Mouse (Mus musculus): ENCODE results near the gene Arhgap25. TPM values are rescaled to one million over a fixed set of nuclear protein-coding genes. Genes with fewer than 3 reads are reported as not detected.
"Not testable (repeated sequence)": the region's sequence is repeated elsewhere in the genome, so short reads cannot be mapped to it uniquely, and the experiment has no call there.

Arhgap25 gene
- polyA plus RNA-seq (2015; fragmentation: Nextera tagmentation; extraction: Ambion mirVana), result 2.1 and 2.2 TPM in 2 replicates

DNA sequence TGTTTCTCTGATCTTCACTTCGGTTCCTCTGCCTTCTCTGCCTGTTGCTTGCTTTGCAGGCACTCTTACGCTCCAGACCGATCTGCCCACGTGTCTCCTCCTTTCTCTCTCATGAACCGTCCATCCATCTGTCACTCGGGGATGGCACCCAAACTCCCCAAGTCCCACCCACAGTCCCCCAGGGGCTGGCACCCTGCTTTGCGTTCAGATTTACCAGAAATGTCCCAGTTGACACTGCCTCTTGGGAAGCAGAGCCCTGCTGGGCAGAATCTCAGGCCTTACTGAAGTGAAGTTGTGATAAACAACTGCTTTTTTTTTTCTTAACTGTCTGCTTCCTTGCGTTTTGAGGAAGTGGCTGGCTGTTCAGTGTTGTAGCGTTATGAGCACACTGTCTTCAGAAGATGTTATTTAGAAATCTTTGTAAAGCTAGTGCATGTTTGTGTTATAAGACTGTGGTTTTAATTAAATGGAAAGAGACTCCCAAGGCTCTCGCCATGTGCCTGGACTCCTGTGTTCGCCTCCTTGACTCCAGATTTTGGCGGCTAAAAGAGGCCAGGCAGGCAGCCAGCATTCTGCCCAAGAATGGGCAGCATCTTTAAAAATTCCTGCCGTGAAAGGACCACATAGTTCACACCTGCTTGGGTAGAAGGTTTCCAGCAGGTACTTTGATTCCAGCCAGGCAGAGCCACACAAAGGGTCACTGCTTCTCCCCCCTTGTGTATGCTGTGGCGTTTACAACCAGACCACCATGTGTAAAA lies at the start of gene Arhgap25:
Gene Arhgap25, minus strand, starts transcription at position 307 of the 758 bp plus-strand sequence.
- Histone ChIP-seq H3K27ac (ENCODE audit: low read depth, low read length) (no peak within 1 kb of the TSS), H3K9me3 (ENCODE audit: control insufficient read depth, low read length) (no peaks in the 10 kb centered on the region), H3K9ac (ENCODE audit: low read depth, low read length) (no peak within 1 kb of the TSS), H3K36me3 (ENCODE audit: control insufficient read depth, insufficient read depth, low read length) (no peaks in the 10 kb centered on the region), H3K4me1 (ENCODE audit: control insufficient read depth, insufficient read depth, low read depth, low read length) (no peaks in the 10 kb centered on the region), H3K4me3 (ENCODE audit: low read length) (no peak within 1 kb of the TSS), H3K4me2 (ENCODE audit: low read length) (no peak within 1 kb of the TSS), H3K27me3 (replicated peaks; ENCODE audit: control insufficient read depth, insufficient read depth, low read length) (no peaks in the 10 kb centered on the region)
- 60% methylated on average over 14 of the region's 14 CpGs for WGBS
- ATAC-seq, result no peak

DNA sequence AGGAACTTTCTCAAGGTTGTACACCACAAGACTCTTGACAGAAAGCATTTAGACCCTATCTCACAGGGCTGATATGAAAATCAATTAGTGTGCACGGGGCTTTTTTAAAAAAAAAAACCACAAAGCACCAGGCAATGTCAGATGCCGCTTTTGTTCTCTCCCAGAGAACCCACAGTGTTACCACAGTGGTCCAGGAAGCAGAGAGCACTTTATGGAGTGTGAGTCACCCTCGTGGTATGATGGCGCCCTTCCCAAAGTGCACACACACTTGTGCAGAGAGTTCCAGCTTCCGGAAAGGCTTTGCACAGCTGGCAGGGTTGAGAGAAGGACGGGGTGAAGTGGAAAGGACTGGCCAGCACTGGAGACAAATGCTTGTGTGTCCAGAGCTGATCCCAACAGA lies 49.4 kb upstream of the Arhgap25 start:
- no peak overlapping the region for H3K4me3 ChIP-seq (ENCODE audit: low read length)
- no peak overlapping the region for H3K27ac ChIP-seq (ENCODE audit: low read depth, low read length)
- H3K4me2 ChIP-seq (ENCODE audit: low read length), result no peak overlapping the region
- ATAC-seq, result no peak
- no peaks in the 10 kb centered on the region for H3K9me3 ChIP-seq (ENCODE audit: control insufficient read depth, low read length)
- H3K4me1 ChIP-seq (ENCODE audit: control insufficient read depth, insufficient read depth, low read depth, low read length), result no peaks in the 10 kb centered on the region
- H3K36me3 ChIP-seq (ENCODE audit: control insufficient read depth, insufficient read depth, low read length), result no peaks in the 10 kb centered on the region
- 79% methylated on average over 6 of the region's 6 CpGs for WGBS
- no peak overlapping the region for H3K9ac ChIP-seq (ENCODE audit: low read depth, low read length)
- H3K27me3 ChIP-seq (replicated peaks; ENCODE audit: control insufficient read depth, insufficient read depth, low read length), result no peaks in the 10 kb centered on the region

DNA sequence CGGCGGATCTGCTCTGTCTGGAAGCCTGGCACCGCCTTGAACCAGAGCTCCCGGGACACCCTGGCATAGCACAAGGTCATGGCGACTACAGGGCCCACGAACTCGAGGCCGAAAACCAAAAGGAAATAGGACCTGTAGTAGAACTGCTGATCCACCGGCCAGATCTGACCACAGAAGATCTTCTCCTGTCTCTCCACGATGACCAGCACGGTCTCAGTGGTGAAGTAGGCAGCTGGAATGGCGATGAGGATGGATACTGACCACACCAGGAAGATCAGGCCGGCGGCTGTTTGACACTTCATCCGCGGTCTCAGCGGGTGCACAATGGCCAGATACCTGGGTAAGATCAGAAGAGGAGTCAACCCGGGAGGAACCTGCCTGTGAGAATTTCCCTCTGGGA lies 48.5 kb upstream of the Arhgap25 start:
- H3K27ac ChIP-seq (ENCODE audit: low read depth, low read length), result no peak overlapping the region
- no peak for ATAC-seq
- 88% methylated on average over 18 of the region's 18 CpGs for WGBS
- H3K4me1 ChIP-seq (ENCODE audit: control insufficient read depth, insufficient read depth, low read depth, low read length), result no peaks in the 10 kb centered on the region
- no peak overlapping the region for H3K4me2 ChIP-seq (ENCODE audit: low read length)
- H3K27me3 ChIP-seq (replicated peaks; ENCODE audit: control insufficient read depth, insufficient read depth, low read length), result no peaks in the 10 kb centered on the region
- H3K4me3 ChIP-seq (ENCODE audit: low read length), result no peak overlapping the region
- no peaks in the 10 kb centered on the region for H3K36me3 ChIP-seq (ENCODE audit: control insufficient read depth, insufficient read depth, low read length)
- H3K9me3 ChIP-seq (ENCODE audit: control insufficient read depth, low read length), result no peaks in the 10 kb centered on the region
- H3K9ac ChIP-seq (ENCODE audit: low read depth, low read length), result no peak overlapping the region

DNA sequence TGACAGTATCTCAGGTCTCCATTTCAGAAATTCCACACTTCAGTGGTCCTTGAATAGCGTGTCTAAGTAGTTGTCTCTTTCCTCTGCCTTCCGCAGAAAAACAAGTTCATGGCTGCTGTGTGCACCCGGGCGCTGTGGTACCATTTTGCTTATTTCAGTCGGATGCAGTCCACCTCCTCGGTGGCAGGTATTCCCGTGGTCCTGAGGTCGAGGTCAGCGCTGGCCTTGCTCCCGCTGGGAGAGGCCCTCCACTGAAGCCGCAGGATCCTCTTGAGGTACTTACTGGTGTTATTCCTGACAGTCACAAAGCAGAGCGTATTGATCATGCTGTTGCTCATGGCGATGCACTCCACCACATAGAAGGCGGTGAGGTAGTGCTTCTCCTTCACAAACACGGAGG lies 48.0 kb upstream of the Arhgap25 start:
- Histone ChIP-seq H3K4me2 (ENCODE audit: low read length) (no peak overlapping the region), H3K9ac (ENCODE audit: low read depth, low read length) (no peak overlapping the region), H3K4me3 (ENCODE audit: low read length) (no peak overlapping the region), H3K27me3 (replicated peaks; ENCODE audit: control insufficient read depth, insufficient read depth, low read length) (no peaks in the 10 kb centered on the region), H3K4me1 (ENCODE audit: control insufficient read depth, insufficient read depth, low read depth, low read length) (no peaks in the 10 kb centered on the region), H3K36me3 (ENCODE audit: control insufficient read depth, insufficient read depth, low read length) (no peaks in the 10 kb centered on the region), H3K27ac (ENCODE audit: low read depth, low read length) (no peak overlapping the region), H3K9me3 (ENCODE audit: control insufficient read depth, low read length) (no peaks in the 10 kb centered on the region)
- ATAC-seq, result no peak
- 84% methylated on average over 15 of the region's 15 CpGs for WGBS

DNA sequence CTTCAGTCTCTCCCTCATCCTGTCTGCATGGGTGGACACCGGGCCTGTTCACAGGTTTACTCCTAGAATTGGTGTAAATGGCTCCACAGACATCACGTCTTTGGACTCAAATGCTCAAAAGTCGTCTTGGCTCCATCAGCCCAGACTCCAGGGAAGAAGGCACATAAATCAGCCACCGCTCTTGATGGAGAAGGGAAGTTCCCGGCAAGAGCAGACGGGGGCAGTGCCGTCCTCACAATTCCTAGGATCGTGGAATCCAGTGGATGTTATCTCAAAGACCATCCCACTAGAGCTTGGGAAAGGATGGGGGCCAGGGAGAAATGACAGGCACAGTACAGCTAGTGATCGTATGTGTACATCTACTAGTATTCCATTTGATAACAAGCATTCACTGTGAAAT lies 45.2 kb upstream of the Arhgap25 start:
- Histone ChIP-seq H3K27ac (ENCODE audit: low read depth, low read length) (no peak overlapping the region), H3K36me3 (ENCODE audit: control insufficient read depth, insufficient read depth, low read length) (no peaks in the 10 kb centered on the region), H3K9ac (ENCODE audit: low read depth, low read length) (no peak overlapping the region), H3K4me3 (ENCODE audit: low read length) (no peak overlapping the region), H3K9me3 (ENCODE audit: control insufficient read depth, low read length) (no peaks in the 10 kb centered on the region), H3K4me2 (ENCODE audit: low read length) (no peak overlapping the region), H3K27me3 (replicated peaks; ENCODE audit: control insufficient read depth, insufficient read depth, low read length) (no peaks in the 10 kb centered on the region), H3K4me1 (ENCODE audit: control insufficient read depth, insufficient read depth, low read depth, low read length) (no peaks in the 10 kb centered on the region)
- WGBS, result 40% methylated on average over 9 of the region's 9 CpGs
- ATAC-seq, result 0 out of 2 replicates have a peak, but pooled peaks have one; percentile 45

DNA sequence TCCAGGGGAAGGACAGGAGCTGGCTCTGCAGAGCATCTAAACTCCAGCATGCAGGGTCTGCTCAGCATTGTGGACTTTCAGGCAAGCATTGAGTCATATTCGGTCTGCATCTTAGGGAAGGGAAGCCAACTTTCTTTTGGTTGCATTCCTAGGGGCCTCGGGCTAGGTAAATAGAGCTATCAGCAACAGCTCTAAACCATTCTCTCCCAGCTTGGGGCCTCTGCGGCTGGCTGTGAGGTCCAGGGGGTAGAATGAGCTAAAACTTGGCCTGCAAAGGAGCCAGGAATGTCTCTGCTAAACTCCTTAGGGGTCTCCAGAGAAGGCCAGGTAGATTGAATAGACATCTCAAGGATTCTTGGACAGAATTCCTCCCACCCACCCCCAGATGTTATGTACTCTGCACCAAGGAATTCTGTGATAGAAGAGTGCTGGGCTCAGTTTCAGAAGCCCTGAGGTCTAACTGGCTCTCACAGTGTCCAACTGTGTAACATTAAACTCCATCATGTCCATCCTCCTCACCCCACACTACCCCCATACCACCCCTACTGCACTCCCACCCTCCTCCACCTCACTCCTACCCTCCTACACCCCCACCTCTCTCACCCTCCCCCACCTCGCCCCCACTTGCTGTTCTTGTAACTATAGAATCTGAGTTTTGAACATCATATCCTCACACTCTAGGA lies 43.7 kb upstream of the Arhgap25 start:
- WGBS, result 47% methylated on average over 4 of the region's 4 CpGs
- Histone ChIP-seq H3K4me2 (ENCODE audit: low read length) (no peak overlapping the region), H3K4me3 (ENCODE audit: low read length) (no peak overlapping the region), H3K27ac (ENCODE audit: low read depth, low read length) (no peak overlapping the region), H3K9me3 (ENCODE audit: control insufficient read depth, low read length) (no peaks in the 10 kb centered on the region), H3K36me3 (ENCODE audit: control insufficient read depth, insufficient read depth, low read length) (no peaks in the 10 kb centered on the region), H3K9ac (ENCODE audit: low read depth, low read length) (no peak overlapping the region), H3K27me3 (replicated peaks; ENCODE audit: control insufficient read depth, insufficient read depth, low read length) (no peaks in the 10 kb centered on the region), H3K4me1 (ENCODE audit: control insufficient read depth, insufficient read depth, low read depth, low read length) (no peaks in the 10 kb centered on the region)
- no peak for ATAC-seq

DNA sequence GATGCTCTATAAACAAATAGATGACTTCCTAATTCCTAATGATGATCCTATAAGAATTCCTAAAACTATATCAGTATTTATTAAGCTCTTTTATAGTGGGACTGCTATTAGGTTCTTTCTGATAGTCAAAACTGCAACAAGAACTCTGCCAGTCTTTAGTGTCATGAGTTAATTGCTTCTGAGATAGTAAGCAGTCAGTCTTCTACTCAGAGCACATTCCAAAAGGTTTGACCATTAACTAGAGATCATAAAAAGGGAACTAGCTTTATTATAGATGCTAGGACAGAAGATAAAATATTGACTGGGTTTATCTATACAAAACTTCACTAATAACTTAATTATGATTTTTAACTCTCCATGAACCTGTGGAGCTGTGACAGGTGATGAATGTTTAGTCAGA lies 38.8 kb upstream of the Arhgap25 start:
- not testable (repeated sequence) for ATAC-seq; H3K27ac ChIP-seq (ENCODE audit: low read depth, low read length); H3K27me3 ChIP-seq (replicated peaks; ENCODE audit: control insufficient read depth, insufficient read depth, low read length); H3K9ac ChIP-seq (ENCODE audit: low read depth, low read length); H3K9me3 ChIP-seq (ENCODE audit: control insufficient read depth, low read length); H3K36me3 ChIP-seq (ENCODE audit: control insufficient read depth, insufficient read depth, low read length); H3K4me3 ChIP-seq (ENCODE audit: low read length); H3K4me2 ChIP-seq (ENCODE audit: low read length); H3K4me1 ChIP-seq (ENCODE audit: control insufficient read depth, insufficient read depth, low read depth, low read length)

DNA sequence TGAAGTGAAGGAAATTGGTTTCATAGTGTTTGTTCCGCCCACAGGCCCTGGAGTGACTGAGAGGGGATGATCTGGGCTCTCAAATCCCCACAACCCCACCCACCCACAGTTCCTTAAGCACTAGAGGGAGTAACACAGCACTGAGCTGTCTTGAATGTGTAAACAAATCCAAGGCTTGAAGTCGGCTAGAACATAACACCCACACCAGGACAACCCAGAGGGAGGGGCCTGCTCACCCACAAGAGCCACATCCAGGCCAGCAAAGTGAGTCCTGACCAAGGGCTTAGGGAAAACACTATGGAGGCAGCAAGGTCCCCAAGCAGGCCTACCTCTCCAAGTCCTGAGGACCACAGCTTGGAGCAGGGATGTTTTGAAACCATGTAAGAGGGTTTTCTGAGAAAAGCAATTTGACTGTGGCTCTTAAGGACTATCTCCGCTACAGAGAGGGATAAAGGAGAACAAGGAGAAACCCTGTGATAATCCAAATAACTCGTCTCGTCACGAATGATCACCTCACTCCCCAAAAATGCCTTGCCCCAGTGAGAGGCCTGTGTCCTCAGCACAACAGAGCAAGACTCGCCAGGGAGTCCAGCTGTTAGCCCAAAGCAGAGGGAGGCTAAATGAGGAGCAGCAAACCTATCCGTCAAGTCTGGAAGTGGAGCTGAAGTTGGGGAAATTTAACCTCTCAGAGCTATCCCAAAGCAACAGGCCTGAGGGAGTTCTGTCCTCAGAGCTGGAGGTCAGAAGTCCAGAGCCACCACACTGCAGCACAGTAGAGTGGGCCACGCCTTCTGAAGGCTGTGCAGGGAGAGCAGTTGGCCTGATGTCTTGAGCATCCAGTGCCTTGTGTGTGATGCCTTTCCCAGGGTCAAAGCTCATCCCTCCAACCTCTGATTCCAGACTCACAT lies 34.9 kb upstream of the Arhgap25 start:
- no peaks in the 10 kb centered on the region for H3K36me3 ChIP-seq (ENCODE audit: control insufficient read depth, insufficient read depth, low read length)
- no peak overlapping the region for H3K4me2 ChIP-seq (ENCODE audit: low read length)
- no peak overlapping the region for H3K27ac ChIP-seq (ENCODE audit: low read depth, low read length)
- H3K4me3 ChIP-seq (ENCODE audit: low read length), result no peak overlapping the region
- 59% methylated on average over 9 of the region's 9 CpGs for WGBS
- H3K4me1 ChIP-seq (ENCODE audit: control insufficient read depth, insufficient read depth, low read depth, low read length), result no peaks in the 10 kb centered on the region
- H3K27me3 ChIP-seq (replicated peaks; ENCODE audit: control insufficient read depth, insufficient read depth, low read length), result no peaks in the 10 kb centered on the region
- H3K9ac ChIP-seq (ENCODE audit: low read depth, low read length), result no peak overlapping the region
- no peak for ATAC-seq
- no peaks in the 10 kb centered on the region for H3K9me3 ChIP-seq (ENCODE audit: control insufficient read depth, low read length)

DNA sequence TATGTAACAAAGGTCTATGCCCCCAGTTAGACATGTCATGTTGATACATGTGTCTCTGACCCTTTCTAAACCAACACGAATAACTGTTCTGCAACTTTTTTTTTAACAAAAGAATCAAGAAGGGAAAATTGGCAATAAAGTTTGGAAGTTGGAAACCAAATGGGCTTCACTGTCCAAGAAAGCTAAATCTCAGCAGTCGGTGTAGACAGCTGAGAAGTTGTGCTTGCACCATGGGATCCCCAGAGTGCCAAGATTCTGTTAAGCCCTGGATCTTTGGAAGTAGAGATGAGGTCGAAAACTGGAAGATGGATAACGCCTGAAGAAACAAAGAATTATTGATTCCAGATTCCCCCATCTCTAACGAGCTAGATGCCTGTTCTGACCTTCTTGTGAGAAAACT lies 32.1 kb upstream of the Arhgap25 start:
- Histone ChIP-seq H3K4me2 (ENCODE audit: low read length) (no peak overlapping the region), H3K27ac (ENCODE audit: low read depth, low read length) (no peak overlapping the region), H3K9ac (ENCODE audit: low read depth, low read length) (no peak overlapping the region), H3K4me3 (ENCODE audit: low read length) (no peak overlapping the region), H3K27me3 (replicated peaks; ENCODE audit: control insufficient read depth, insufficient read depth, low read length) (no peaks in the 10 kb centered on the region), H3K9me3 (ENCODE audit: control insufficient read depth, low read length) (no peaks in the 10 kb centered on the region), H3K36me3 (ENCODE audit: control insufficient read depth, insufficient read depth, low read length) (no peaks in the 10 kb centered on the region), H3K4me1 (ENCODE audit: control insufficient read depth, insufficient read depth, low read depth, low read length) (no peaks in the 10 kb centered on the region)
- ATAC-seq, result no peak
- 89% methylated on average over 5 of the region's 5 CpGs for WGBS
